Mouse (Mus musculus) MEL (cell line): ENCODE results near the gene Tcf7l2.

ENCODE experiments used
- BHLHE40 ChIP-seq: IDR thresholded peaks from 2 replicates; pipeline ENCODE4 v1.6.1; 2012; ENCODE audit warnings: low read depth, mild to moderate bottlenecking, inconsistent platforms, low read length, improper control_type of control experiment, borderline replicate concordance
- CHD2 ChIP-seq: IDR thresholded peaks from 2 replicates; pipeline ENCODE4 v1.6.1; 2011; ENCODE audit warnings: low read length, improper control_type of control experiment
- CTCF ChIP-seq, 3 experiments: IDR thresholded peaks in 2 of 3; conservative IDR thresholded peaks in 1 of 3; 2 replicates each; pipeline ENCODE4 v1.5.1; 2011 to 2012; ENCODE audit warnings: low read length in 3 of 3, low read depth in 2 of 3, mild to moderate bottlenecking in 2 of 3, improper control_type of control experiment in 1 of 3, inconsistent platforms in 1 of 3, mixed read lengths in 1 of 3, moderate library complexity in 1 of 3; ENCODE audit not compliant: control insufficient read depth in 1 of 3, insufficient read depth in 1 of 3, poor library complexity in 1 of 3, severe bottlenecking in 1 of 3
- EP300 ChIP-seq, 2 experiments: IDR thresholded peaks; 2 replicates each; pipeline ENCODE4 v1.6.1; 2011; ENCODE audit warnings: improper control_type of control experiment in 2 of 2, low read length in 2 of 2, low read depth in 1 of 2, mild to moderate bottlenecking in 1 of 2
- GABPA ChIP-seq: IDR thresholded peaks from 2 replicates; pipeline ENCODE4 v1.6.1; 2012; ENCODE audit warnings: low read depth, mild to moderate bottlenecking, inconsistent platforms, low read length, improper control_type of control experiment, moderate library complexity
- MXI1 ChIP-seq: IDR thresholded peaks from 2 replicates; pipeline ENCODE4 v1.6.1; 2011; ENCODE audit warnings: mild to moderate bottlenecking, low read depth, low read length, improper control_type of control experiment
- NRF1 ChIP-seq: IDR thresholded peaks from 2 replicates; pipeline ENCODE4 v1.6.1; 2014; ENCODE audit warnings: low read depth, mild to moderate bottlenecking, inconsistent platforms, low read length, improper control_type of control experiment, moderate library complexity; ENCODE audit not compliant: poor library complexity, insufficient read depth, severe bottlenecking
- POLR2A ChIP-seq, 2 experiments: IDR thresholded peaks; 2 replicates each; pipeline ENCODE4 v1.6.1; 2011 to 2012; ENCODE audit warnings: low read length in 2 of 2, mild to moderate bottlenecking in 2 of 2, control low read depth in 1 of 2, improper control_type of control experiment in 1 of 2, low read depth in 1 of 2, moderate library complexity in 1 of 2; ENCODE audit not compliant: control insufficient read depth in 1 of 2, insufficient read depth in 1 of 2, poor library complexity in 1 of 2
- SMC3 ChIP-seq: IDR thresholded peaks from 2 replicates; pipeline ENCODE4 v1.6.1; 2011; ENCODE audit warnings: low read depth, low read length, improper control_type of control experiment
- UBTF ChIP-seq: IDR thresholded peaks from 2 replicates; pipeline ENCODE4 v1.6.1; 2012; ENCODE audit warnings: low read depth, mild to moderate bottlenecking, inconsistent platforms, low read length, improper control_type of control experiment, moderate library complexity, borderline replicate concordance; ENCODE audit not compliant: insufficient read depth
- USF1 ChIP-seq: IDR thresholded peaks from 2 replicates; pipeline ENCODE4 v1.6.1; 2014; ENCODE audit warnings: low read depth, mild to moderate bottlenecking, inconsistent platforms, low read length, improper control_type of control experiment, moderate library complexity

- TF ChIP-seq UBTF (no peak), POLR2A (IDR thresholded peaks at IDR 0.05; ENCODE audit: control insufficient read depth in 1 of 2, insufficient read depth in 1 of 2, low read depth in 1 of 2, low read length in 2 of 2, poor library complexity in 1 of 2) (no peak), CTCF (IDR thresholded peaks at IDR 0.05 in 2 of 3, conservative IDR thresholded peaks at IDR 0.05 in 1 of 3; ENCODE audit: control insufficient read depth in 1 of 3, insufficient read depth in 1 of 3, low read depth in 2 of 3, low read length in 3 of 3, poor library complexity in 1 of 3, severe bottlenecking in 1 of 3) (no peak), NRF1 (no peak), SMC3 (no peak), USF1 (no peak), MXI1 (no peak), GABPA (no peak), BHLHE40 (no peak), EP300 (IDR thresholded peaks at IDR 0.05; ENCODE audit: low read depth in 1 of 2, low read length in 2 of 2) (no peak), CHD2 (no peak)
Observed at GRCm38 (mm10) chr19:55923789-55924426, 182.3 kb downstream of the Tcf7l2 start.
